Mouse (Mus musculus) embryonic facial prominence, embryonic 12.5 days (tissue): ENCODE results near the gene Nup107. TPM values are rescaled to one million over a fixed set of nuclear protein-coding genes. Genes with fewer than 3 reads are reported as not detected.

Experiments
- ATAC-seq: fragments of 200-750 bp; cut with Nextera tagmentation; 2 replicates; pipeline ENCODE4 v1.8.0; 2017; ENCODE audit not compliant: insufficient number of reproducible peaks, insufficient read depth, low FRiP score, low TSS enrichment
- H3K27ac ChIP-seq: fragments of 300-500 bp; sonication (generic); 2 replicates; pipeline ENCODE4 v1.5.1; 2016; ENCODE audit warnings: mild to moderate bottlenecking
- H3K27me3 ChIP-seq: fragments of 300-500 bp; sonication (generic); 2 replicates; pipeline ENCODE4 v1.6.1; 2016; ENCODE audit warnings: mild to moderate bottlenecking, moderate library complexity
- H3K36me3 ChIP-seq: fragments of 300-500 bp; sonication (generic); 2 replicates; pipeline ENCODE4 v1.6.1; 2016; ENCODE audit warnings: mild to moderate bottlenecking
- H3K4me1 ChIP-seq: fragments of 300-500 bp; sonication (generic); 2 replicates; pipeline ENCODE4 v1.6.1; 2016
- H3K4me2 ChIP-seq: fragments of 300-500 bp; sonication (generic); replicated peaks from 2 replicates; pipeline ENCODE4 v1.6.1; 2016; ENCODE audit warnings: mild to moderate bottlenecking, moderate library complexity
- H3K4me3 ChIP-seq: fragments of 300-500 bp; sonication (generic); 2 replicates; pipeline ENCODE4 v1.5.1; 2016; ENCODE audit warnings: mild to moderate bottlenecking
- H3K9ac ChIP-seq: fragments of 300-500 bp; sonication (generic); 2 replicates; pipeline ENCODE4 v1.6.1; 2016; ENCODE audit warnings: mild to moderate bottlenecking, moderate library complexity
- H3K9me3 ChIP-seq: fragments of 300-500 bp; sonication (generic); 2 replicates; pipeline ENCODE4 v1.6.1; 2016; ENCODE audit warnings: mild to moderate bottlenecking, moderate library complexity
- WGBS: fragments of 180-500 bp; shearing (Covaris S2); methylation state at CpG from one replicate; pipeline ENCODE4 v1.1.7; 2016; 5-methylcytosine and 5-hydroxymethylcytosine counted together
- polyA plus RNA-seq: library from polyadenylated mRNA; unstranded; fragments of >200 nt; fragmentation: Nextera tagmentation; extraction: Ambion mirVana; gene quantifications from 2 replicates; pipeline ENCODE4 v1.2.1, GENCODE M21; 2016

Nup107 gene
- polyA plus RNA-seq, 1 experiment from 2014 or later: 85.3 TPM

- Histone ChIP-seq H3K4me1 (peaks cover 13% of the 10 kb centered on the region), H3K9me3 (no peaks in the 10 kb centered on the region), H3K27ac (no peak overlapping the region), H3K4me3 (no peak overlapping the region), H3K4me2 (no peak overlapping the region), H3K9ac (no peak overlapping the region), H3K36me3 (no peaks in the 10 kb centered on the region), H3K27me3 (no peaks in the 10 kb centered on the region)
- ATAC-seq: no peak
- 86% methylated on average over 3 of the region's 3 CpGs for WGBS
Observed at GRCm38 (mm10) chr10:117714048-117714545, 78.4 kb downstream of the Nup107 start.

- Histone ChIP-seq H3K9ac (no peak overlapping the region), H3K4me1 (peaks cover 17% of the 10 kb centered on the region), H3K27me3 (no peaks in the 10 kb centered on the region), H3K27ac (no peak overlapping the region), H3K4me3 (no peak overlapping the region), H3K36me3 (no peaks in the 10 kb centered on the region), H3K4me2 (no peak overlapping the region), H3K9me3 (no peaks in the 10 kb centered on the region)
- 90% methylated on average over 8 of the region's 8 CpGs for WGBS
- no peak for ATAC-seq
Observed at GRCm38 (mm10) chr10:117713466-117713865, 79.0 kb downstream of the Nup107 start.

- Histone ChIP-seq H3K9me3 (no peaks in the 10 kb centered on the region), H3K4me2 (no peak overlapping the region), H3K4me1 (peaks cover 13% of the 10 kb centered on the region), H3K27ac (no peak overlapping the region), H3K27me3 (no peaks in the 10 kb centered on the region), H3K4me3 (no peak overlapping the region), H3K9ac (no peak overlapping the region), H3K36me3 (peaks cover 2% of the 10 kb centered on the region; the same call in 1 of the 2 replicates)
- WGBS: 89% methylated on average over 9 of the region's 9 CpGs
- ATAC-seq: no peak
Observed at GRCm38 (mm10) chr10:117712871-117713270, 79.6 kb downstream of the Nup107 start.

GRCm38 (mm10) chr10:117712191-117712754 is 80.2 kb downstream of the Nup107 start:
- Histone ChIP-seq H3K27me3 (no peaks in the 10 kb centered on the region), H3K4me2 (no peak overlapping the region), H3K4me3 (no peak overlapping the region), H3K27ac (no peak overlapping the region), H3K9me3 (no peaks in the 10 kb centered on the region), H3K36me3 (peaks cover 8% of the 10 kb centered on the region; the same call in 1 of the 2 replicates), H3K9ac (no peak overlapping the region), H3K4me1 (peaks cover 12% of the 10 kb centered on the region)
- no peak for ATAC-seq
- WGBS: 90% methylated on average over 9 of the region's 9 CpGs

GRCm38 (mm10) chr10:117711408-117711807 is 81.1 kb downstream of the Nup107 start:
- Histone ChIP-seq H3K4me2 (peak overlapping the region; percentile 74), H3K36me3 (peaks cover 16% of the 10 kb centered on the region), H3K9ac (peak overlapping the region; percentile 50; the same call in 1 of the 2 replicates), H3K27ac (no peak overlapping the region), H3K4me3 (peak overlapping the region; percentile 88), H3K4me1 (peaks cover 12% of the 10 kb centered on the region), H3K27me3 (no peaks in the 10 kb centered on the region), H3K9me3 (no peaks in the 10 kb centered on the region)
- no peak for ATAC-seq
- 61% methylated on average over 5 of the region's 5 CpGs for WGBS

- Histone ChIP-seq H3K27ac (peak within 1 kb of the TSS; percentile 95), H3K4me1 (peaks cover 12% of the 10 kb centered on the region), H3K36me3 (peaks cover 20% of the 10 kb centered on the region), H3K27me3 (no peaks in the 10 kb centered on the region), H3K4me3 (peak within 1 kb of the TSS; percentile 88), H3K9me3 (no peaks in the 10 kb centered on the region), H3K4me2 (peak within 1 kb of the TSS; percentile 74), H3K9ac (peak within 1 kb of the TSS; percentile 98)
- under 1% methylated on average over 52 of the region's 52 CpGs for WGBS
- peak; percentile 90 for ATAC-seq
Observed at GRCm38 (mm10) chr10:117710604-117711141, 81.8 kb downstream of the Nup107 start, which contains the start of gene Mdm2. Mdm2 (minus strand) TSS chr10:117710758.

GRCm38 (mm10) chr10:117709930-117710603 is 82.4 kb downstream of the Nup107 start:
- H3K9ac ChIP-seq: peak overlapping the region; percentile 98

GRCm38 (mm10) chr10:117709326-117709830 is 83.1 kb downstream of the Nup107 start:
- WGBS: 50% methylated on average over 12 of the region's 12 CpGs
- ATAC-seq: no peak
- Histone ChIP-seq H3K27me3 (no peaks in the 10 kb centered on the region), H3K27ac (no peak overlapping the region), H3K4me3 (peak overlapping the region; percentile 88), H3K9ac (peak overlapping the region; percentile 98), H3K36me3 (peaks cover 32% of the 10 kb centered on the region), H3K4me1 (peaks cover 12% of the 10 kb centered on the region), H3K9me3 (no peaks in the 10 kb centered on the region), H3K4me2 (peak overlapping the region; percentile 74)

More at GRCm38 (mm10) chr10:117709930-117710603, 82.4 kb downstream of the Nup107 start:
- WGBS: under 1% methylated on average over 65 of the region's 71 CpGs
- Histone ChIP-seq H3K4me3 (peak overlapping the region; percentile 88), H3K9me3 (no peaks in the 10 kb centered on the region), H3K4me1 (peaks cover 12% of the 10 kb centered on the region), H3K4me2 (peak overlapping the region; percentile 74), H3K27ac (peak overlapping the region; percentile 95), H3K36me3 (peaks cover 26% of the 10 kb centered on the region), H3K27me3 (no peaks in the 10 kb centered on the region)
- ATAC-seq: peak; percentile 75

GRCm38 (mm10) chr10:117708856-117709255 is 83.6 kb downstream of the Nup107 start:
- peak overlapping the region; percentile 88; the same call in 1 of the 2 replicates for H3K4me3 ChIP-seq

GRCm38 (mm10) chr10:117708376-117708775 is 84.1 kb downstream of the Nup107 start:
- Histone ChIP-seq H3K4me3 (no peak overlapping the region), H3K4me2 (no peak overlapping the region), H3K27me3 (no peaks in the 10 kb centered on the region), H3K36me3 (peaks cover 41% of the 10 kb centered on the region), H3K4me1 (peaks cover 12% of the 10 kb centered on the region), H3K9me3 (no peaks in the 10 kb centered on the region), H3K9ac (no peak overlapping the region), H3K27ac (no peak overlapping the region)
- 94% methylated on average over 2 of the region's 2 CpGs for WGBS
- no peak for ATAC-seq

More at GRCm38 (mm10) chr10:117708856-117709255, 83.6 kb downstream of the Nup107 start:
- no peak overlapping the region for H3K27ac ChIP-seq
- no peaks in the 10 kb centered on the region for H3K9me3 ChIP-seq
- 84% methylated on average over 9 of the region's 9 CpGs for WGBS
- no peaks in the 10 kb centered on the region for H3K27me3 ChIP-seq
- H3K4me2 ChIP-seq: peak overlapping the region; percentile 74
- H3K9ac ChIP-seq: no peak overlapping the region
- peaks cover 36% of the 10 kb centered on the region for H3K36me3 ChIP-seq
- peaks cover 12% of the 10 kb centered on the region for H3K4me1 ChIP-seq
- ATAC-seq: no peak

- 89% methylated on average over 2 of the region's 2 CpGs for WGBS
Observed at GRCm38 (mm10) chr10:117707114-117707838, 85.2 kb downstream of the Nup107 start.

More at GRCm38 (mm10) chr10:117707114-117707838, 85.2 kb downstream of the Nup107 start:
- Histone ChIP-seq H3K9me3 (no peaks in the 10 kb centered on the region), H3K36me3 (peaks cover 50% of the 10 kb centered on the region), H3K4me2 (no peak overlapping the region), H3K27ac (no peak overlapping the region), H3K4me1 (peaks cover 12% of the 10 kb centered on the region), H3K9ac (no peak overlapping the region), H3K4me3 (no peak overlapping the region), H3K27me3 (no peaks in the 10 kb centered on the region)
- no peak for ATAC-seq
